Mouse (Mus musculus) right cerebral cortex, postnatal 14 days (tissue): ENCODE measurements at regions not wholly inside any gene's neighbourhood (a gene's known extent, or its start where the extent isn't known, plus 50 kb on each side); places are given as distances from the start of the nearest gene placed in this dataset.
"Not testable (repeated sequence)": the region's sequence is repeated elsewhere in the genome, so short reads cannot be mapped to it uniquely, and the experiment has no call there.

Experiments used
- DNase-seq: peaks from one replicate; pipeline ENCODE4 v3.0.0; 2022

- not testable (repeated sequence) for DNase-seq
Measured at GRCm38 (mm10) chr6:3201507-3201906, 197.9 kb downstream of the Samd9l start.

- no peak for DNase-seq
Measured at GRCm38 (mm10) chr6:3201107-3201506, 198.3 kb downstream of the Samd9l start.

- DNase-seq, result peak; percentile 69
Measured at GRCm38 (mm10) chr6:3200586-3200985, 198.8 kb downstream of the Samd9l start.

- not testable (repeated sequence) for DNase-seq
Measured at GRCm38 (mm10) chr6:3192424-3192820, 206.9 kb downstream of the Samd9l start.

- DNase-seq, result not testable (repeated sequence)
Measured at GRCm38 (mm10) chr6:3191695-3192423, 207.5 kb downstream of the Samd9l start.

GRCm38 (mm10) chr6:3183819-3184199 lies 215.6 kb downstream of the Samd9l start:
- peak; percentile 51 for DNase-seq

- peak; percentile 9 for DNase-seq
Measured at GRCm38 (mm10) chr6:3182889-3183818, 216.2 kb downstream of the Samd9l start.

GRCm38 (mm10) chr6:3182424-3182841 lies 216.9 kb downstream of the Samd9l start:
- peak; percentile 8 for DNase-seq

GRCm38 (mm10) chr6:3179603-3180348 lies 219.6 kb downstream of the Samd9l start:
- DNase-seq, result not testable (repeated sequence)

GRCm38 (mm10) chr6:3169479-3169878 lies 229.9 kb downstream of the Samd9l start:
- DNase-seq, result not testable (repeated sequence)

- DNase-seq, result not testable (repeated sequence)
Measured at GRCm38 (mm10) chr6:3166149-3166548, 233.2 kb downstream of the Samd9l start.

- not testable (repeated sequence) for DNase-seq
Measured at GRCm38 (mm10) chr6:3151901-3152300, 247.5 kb downstream of the Samd9l start.

- DNase-seq, result peak; percentile 6
Measured at GRCm38 (mm10) chr6:3137823-3138222, 261.5 kb downstream of the Samd9l start.

GRCm38 (mm10) chr6:3133763-3134162 lies 265.6 kb downstream of the Samd9l start:
- peak; percentile 3 for DNase-seq

- DNase-seq, result not testable (repeated sequence)
Measured at GRCm38 (mm10) chr6:3116296-3116695, 283.1 kb downstream of the Samd9l start.
